Mouse (Mus musculus) cerebellum, adult 8-10 months (tissue): Measurements from ENCODE around the gene Arl2bp.

Experiments used
- DNase-seq: peaks from one replicate; pipeline ENCODE4 v3.0.0; 2022

The Arl2bp gene

GRCm38 (mm10) chr8:94666456-94667308, at the start of gene Arl2bp:
TSS of gene Arl2bp (plus strand) at chr8:94666600.
- peak; percentile 92 for DNase-seq

GRCm38 (mm10) chr8:94624885-94625284, 41.5 kb upstream of the Arl2bp start:
- no peak for DNase-seq

DNA sequence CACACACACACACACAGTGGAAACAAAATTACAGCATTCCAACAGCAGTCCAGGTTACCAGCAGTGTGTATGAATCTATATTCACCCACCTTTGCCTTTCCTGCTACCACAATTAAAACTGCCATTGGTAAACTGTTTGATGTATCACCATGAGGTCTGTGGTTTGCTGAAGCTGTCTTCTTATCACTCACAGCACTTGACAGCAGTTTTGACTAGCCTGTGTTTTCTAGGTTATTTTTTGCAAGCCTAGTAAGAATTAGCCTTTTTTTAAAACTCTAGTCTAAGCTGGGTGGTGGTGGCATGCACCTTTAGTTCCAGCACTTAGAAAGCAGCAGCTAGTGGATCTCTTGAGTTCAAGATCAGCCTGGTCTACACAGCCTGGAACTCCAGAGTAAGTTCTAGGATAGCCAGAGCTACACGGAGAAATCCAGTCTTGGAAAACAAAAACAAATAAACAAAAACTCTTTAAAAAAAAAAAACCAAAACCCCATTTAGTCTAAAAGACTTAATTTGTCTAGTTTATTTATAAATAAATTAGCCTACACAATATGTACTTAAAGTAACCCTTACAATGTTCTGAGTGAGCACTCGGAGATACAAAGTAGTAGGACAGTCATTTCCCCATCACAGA, 32.7 kb upstream of the Arl2bp start:
- DNase-seq: no peak

GRCm38 (mm10) chr8:94634211-94634610, 32.2 kb upstream of the Arl2bp start:
- no peak for DNase-seq

DNA sequence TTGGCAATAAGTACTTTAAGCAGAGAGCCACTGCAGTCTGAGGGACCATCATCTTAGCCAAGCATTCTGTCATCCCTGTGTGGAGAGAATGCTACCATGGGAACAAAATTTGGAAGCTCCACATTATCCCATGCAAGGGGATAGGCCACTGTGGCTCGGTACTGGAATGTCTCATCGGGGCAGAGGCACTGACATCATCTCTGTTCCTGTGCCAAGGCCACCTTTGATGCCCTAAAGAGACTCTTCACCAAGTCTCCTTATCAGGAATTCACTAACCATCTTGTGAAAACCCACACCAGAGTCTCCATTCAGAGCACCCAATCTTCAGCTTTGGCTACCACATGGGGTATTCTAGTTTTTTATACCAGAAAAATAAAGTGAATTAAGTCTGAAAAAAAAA, 25.2 kb upstream of the Arl2bp start:
- DNase-seq: no peak

DNA sequence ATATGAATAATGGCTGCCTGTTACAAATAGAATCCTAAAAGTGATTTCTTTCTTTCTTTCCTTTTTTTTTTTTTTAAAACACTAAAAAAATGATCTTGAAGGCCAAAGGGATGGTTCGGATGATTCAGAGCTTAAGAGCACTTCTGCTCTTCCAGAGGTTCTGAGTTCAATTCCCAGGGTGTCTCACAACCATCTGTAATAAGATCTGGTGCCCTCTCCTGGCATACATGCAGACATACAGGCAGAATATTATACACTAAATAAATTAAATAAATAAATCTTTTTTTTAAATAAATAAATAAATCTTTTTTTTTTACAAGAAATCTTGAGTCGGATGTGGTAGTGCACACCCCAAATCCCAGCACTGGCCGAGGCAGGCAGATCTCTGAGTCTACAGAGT, 24.5 kb upstream of the Arl2bp start:
- DNase-seq: no peak

GRCm38 (mm10) chr8:94645202-94645601, 21.2 kb upstream of the Arl2bp start:
- no peak for DNase-seq

- DNase-seq: no peak
Observed at GRCm38 (mm10) chr8:94646165-94646564, 20.2 kb upstream of the Arl2bp start.

DNA sequence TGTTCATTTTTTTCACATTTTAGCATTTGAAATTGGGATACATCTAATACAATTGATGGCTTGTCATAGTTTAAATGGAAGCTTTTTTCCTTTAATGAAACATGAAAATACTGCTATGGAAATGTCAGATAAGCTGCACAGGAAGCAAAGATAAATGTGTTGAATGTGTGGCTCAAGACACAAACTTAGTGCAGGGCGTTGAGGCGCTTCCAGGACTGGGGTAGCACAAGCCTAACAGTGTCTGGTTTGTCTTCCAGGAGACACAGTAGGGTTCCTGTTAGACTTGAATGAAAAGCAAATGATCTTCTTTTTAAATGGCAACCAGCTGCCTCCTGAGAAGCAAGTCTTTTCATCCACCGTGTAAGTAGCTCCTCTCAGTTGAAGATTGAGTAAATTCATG, 16.9 kb upstream of the Arl2bp start:
- no peak for DNase-seq

GRCm38 (mm10) chr8:94652951-94653350, 13.4 kb upstream of the Arl2bp start:
- DNase-seq: no peak

DNA sequence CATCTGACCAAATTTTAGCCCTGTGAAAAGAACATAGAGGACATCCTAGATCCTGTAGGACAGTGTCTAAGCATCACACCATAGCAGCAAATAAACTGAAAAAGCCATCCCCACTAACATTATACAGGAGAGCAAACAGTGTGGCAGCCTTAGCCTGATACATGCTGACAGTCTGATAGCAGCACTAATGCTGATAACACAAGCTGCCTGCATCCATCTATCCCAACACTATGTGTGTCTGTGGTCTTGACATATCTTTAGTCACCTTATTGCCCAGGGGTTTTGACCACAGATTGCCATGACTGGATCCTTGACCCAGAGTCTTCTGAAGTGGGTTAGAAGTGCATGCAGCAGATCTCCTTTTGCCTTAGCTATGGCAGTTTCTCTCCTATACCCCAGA, 11.4 kb upstream of the Arl2bp start:
- no peak for DNase-seq

GRCm38 (mm10) chr8:94658031-94658430, 8.4 kb upstream of the Arl2bp start:
- no peak for DNase-seq

DNA sequence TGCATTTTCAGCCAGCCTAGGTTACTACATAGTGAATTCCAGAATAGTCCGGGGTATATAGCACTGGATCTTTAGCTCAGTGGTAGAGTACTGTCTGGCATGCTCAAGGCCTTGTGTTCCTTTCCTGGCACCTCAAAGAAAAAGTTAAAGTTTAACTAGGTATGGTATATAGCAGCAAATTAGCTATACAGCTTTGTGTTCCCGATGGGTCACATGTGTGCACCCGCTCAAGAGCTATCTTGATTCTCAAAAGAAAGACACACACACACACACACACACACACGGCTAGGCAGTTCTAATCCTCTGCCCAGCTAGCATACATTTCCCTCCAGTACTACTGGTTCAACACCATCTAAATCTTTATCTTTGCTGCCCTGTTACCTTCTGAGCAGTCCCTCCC, 6.0 kb upstream of the Arl2bp start:
- DNase-seq: no peak

DNA sequence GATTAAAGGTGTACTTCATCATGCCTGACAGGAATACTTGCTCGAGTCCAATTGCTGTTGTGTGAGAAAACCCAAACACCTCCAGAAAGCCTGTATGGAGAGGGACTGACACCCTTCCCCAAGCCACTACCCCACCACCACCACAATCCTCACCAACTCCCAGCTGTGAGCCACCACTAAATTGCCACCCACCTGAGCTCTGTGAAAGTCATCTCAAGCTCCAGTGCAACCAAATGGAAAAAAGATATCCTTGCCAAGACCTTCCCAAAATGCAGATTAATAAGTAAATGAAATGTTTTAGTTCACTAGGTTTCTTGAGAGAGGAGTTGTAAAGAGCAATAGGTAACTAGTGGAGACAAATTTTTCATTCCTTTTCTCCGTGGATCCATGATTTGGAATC, 1.7 kb upstream of the Arl2bp start:
- DNase-seq: no peak

- no peak for DNase-seq
Observed at GRCm38 (mm10) chr8:94674384-94674783, 8.0 kb downstream of the Arl2bp start.

DNA sequence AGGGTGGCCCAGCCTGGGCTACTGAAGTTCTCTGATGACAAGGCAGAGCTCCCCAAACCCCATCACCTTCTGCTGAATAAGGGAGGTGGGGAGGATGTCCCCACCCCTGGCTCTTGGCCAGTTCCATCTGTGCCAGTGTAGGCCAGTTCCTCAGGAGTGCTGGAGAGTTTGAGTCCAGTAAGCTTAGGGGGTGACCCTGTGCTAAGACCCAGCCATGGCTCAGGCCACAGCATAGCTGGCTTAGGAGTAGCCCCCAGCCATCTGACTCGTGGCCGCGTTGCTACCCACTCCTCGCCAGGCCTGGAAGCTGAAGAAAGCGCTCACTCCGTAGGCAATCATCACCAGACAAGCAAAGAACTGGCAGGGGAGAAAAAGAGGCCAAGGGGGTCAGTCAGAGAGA, 9.5 kb downstream of the Arl2bp start:
- no peak for DNase-seq

DNA sequence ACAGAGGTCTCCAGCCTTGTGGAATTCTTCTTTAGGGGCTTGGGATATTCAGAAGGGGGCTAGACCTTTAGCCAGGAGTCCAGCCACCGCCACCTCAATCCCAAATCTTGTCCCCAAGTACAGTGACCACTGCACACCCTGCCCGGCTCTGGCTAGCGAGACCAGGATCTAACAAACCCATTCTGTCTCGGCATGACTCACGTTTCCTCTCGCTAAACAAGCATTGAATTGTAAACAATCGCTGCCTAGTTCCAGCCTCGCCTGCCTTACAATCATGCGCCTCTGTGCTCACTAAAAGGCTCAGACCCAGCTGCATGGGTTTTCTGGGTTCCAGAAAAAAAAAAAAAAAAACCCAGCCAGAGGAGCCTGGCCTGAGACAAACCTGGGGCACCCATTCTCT, 12.2 kb downstream of the Arl2bp start:
- DNase-seq: no peak

GRCm38 (mm10) chr8:94680414-94680813, 14.0 kb downstream of the Arl2bp start:
- no peak for DNase-seq

DNA sequence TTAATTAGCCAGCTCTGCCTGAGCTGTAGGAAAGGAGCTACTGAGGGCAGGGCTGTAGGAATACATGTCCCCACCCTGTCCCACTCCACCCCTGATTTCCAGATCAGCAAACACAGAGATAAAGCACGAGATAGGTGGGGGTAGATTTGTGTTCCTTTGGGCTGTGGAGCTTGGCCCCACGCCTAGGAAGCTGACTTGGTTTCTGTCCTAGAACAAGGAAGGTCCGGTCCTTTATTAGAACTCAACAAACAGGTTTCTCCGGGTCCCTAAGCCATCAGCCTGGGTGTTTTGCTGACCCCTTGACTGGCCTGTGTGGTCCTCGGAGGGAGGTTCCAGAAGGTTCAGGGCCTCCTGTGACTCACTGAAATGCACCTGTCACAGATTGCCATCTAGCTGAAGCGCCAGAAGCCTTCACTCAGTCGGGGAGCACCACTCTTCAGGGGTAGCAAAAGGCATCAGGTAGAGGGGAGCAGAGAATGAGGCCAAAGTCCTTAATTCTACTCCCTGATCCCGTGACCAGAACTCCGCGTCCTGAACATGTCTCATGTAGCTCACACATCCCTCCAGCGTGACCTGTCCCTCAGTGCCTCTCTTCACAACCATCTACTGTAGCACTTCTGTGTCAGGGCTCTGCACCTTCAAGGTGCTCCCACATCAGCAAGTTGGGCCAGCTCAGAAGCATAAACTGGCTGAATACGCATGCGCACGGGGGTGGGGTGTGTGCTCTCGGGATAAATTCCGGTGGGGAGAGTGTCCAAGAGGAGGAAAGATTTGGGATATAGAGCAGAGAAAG, 16.5 kb downstream of the Arl2bp start:
- DNase-seq: no peak

GRCm38 (mm10) chr8:94684287-94684686, 17.9 kb downstream of the Arl2bp start:
- DNase-seq: no peak

DNA sequence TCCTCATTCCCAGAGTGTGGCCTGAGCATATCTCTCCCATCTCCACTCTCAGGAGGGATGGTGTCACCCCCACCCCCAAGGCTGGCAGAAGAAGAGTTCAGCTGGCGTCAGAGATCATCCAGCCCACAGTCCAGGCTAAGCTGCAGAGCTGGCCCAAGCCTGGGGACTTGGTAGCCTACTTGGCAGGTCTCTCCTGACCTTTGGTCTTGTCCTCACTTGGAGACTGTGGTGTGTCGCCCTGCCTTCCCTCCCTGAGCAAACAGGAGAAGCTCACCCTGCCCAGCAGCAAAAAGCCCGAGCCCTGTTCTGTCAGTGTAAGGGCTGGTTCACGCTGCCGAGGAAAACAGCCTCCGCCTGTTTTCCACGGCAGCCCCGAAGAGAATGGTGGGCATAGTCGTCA, 19.6 kb downstream of the Arl2bp start:
- no peak for DNase-seq

GRCm38 (mm10) chr8:94694701-94695100, 28.3 kb downstream of the Arl2bp start:
- DNase-seq: no peak

- DNase-seq: no peak
Observed at GRCm38 (mm10) chr8:94695341-94695993, 29.1 kb downstream of the Arl2bp start.
